Mouse (Mus musculus) kidney, embryonic 16.5 days (tissue): ENCODE measurements around the gene Plcb1. TPM values are rescaled to one million over a fixed set of nuclear protein-coding genes. Genes with fewer than 3 reads are reported as not detected.

Experiments
- ATAC-seq: fragments of 200-750 bp; cut with Nextera tagmentation; 2 replicates; pipeline ENCODE4 v1.8.0; 2017; ENCODE audit warnings: moderate TSS enrichment; ENCODE audit not compliant: low FRiP score, low TSS enrichment
- H3K27ac ChIP-seq: fragments of 300-500 bp; sonication (generic); 2 replicates; pipeline ENCODE4 v1.5.1; 2014; ENCODE audit warnings: low read length
- H3K27me3 ChIP-seq: fragments of 300-500 bp; sonication (generic); 2 replicates; pipeline ENCODE4 v1.6.1; 2014; ENCODE audit warnings: low read length, control low read depth, mixed read lengths; ENCODE audit not compliant: insufficient read depth
- H3K36me3 ChIP-seq: fragments of 300-500 bp; sonication (generic); 2 replicates; pipeline ENCODE4 v1.6.1; 2014; ENCODE audit warnings: low read length, control low read depth, mixed read lengths; ENCODE audit not compliant: insufficient read depth
- H3K4me1 ChIP-seq: fragments of 300-500 bp; sonication (generic); 2 replicates; pipeline ENCODE4 v1.6.1; 2014; ENCODE audit warnings: low read length, control low read depth, mixed read lengths; ENCODE audit not compliant: insufficient read depth
- H3K4me2 ChIP-seq: fragments of 300-500 bp; sonication (generic); replicated peaks from 2 replicates; pipeline ENCODE4 v1.6.1; 2014; ENCODE audit warnings: low read depth, low read length
- H3K4me3 ChIP-seq: fragments of 300-500 bp; sonication (generic); 2 replicates; pipeline ENCODE4 v1.5.1; 2014; ENCODE audit warnings: mild to moderate bottlenecking, low read length
- H3K9ac ChIP-seq: fragments of 300-500 bp; sonication (generic); replicated peaks from 2 replicates; pipeline ENCODE4 v1.6.1; 2014; ENCODE audit warnings: low read length
- H3K9me3 ChIP-seq: fragments of 300-500 bp; sonication (generic); 2 replicates; pipeline ENCODE4 v1.6.1; 2016; ENCODE audit warnings: low read length, control low read depth
- WGBS: fragments of 180-500 bp; shearing (Covaris S2); extraction: QIAGEN DNeasy Blood & Tissue Kit; methylation state at CpG from one replicate; pipeline ENCODE4 v1.1.7; 2014; 5-methylcytosine and 5-hydroxymethylcytosine counted together
- polyA plus RNA-seq: library from polyadenylated mRNA; unstranded; fragments of >200 nt; fragmentation: Nextera tagmentation; extraction: Ambion mirVana; gene quantifications from 2 replicates; pipeline ENCODE4 v1.2.1, GENCODE M21; 2015

Gene Plcb1
- polyA plus RNA-seq, 1 experiment from 2014 or later = 20.3 TPM

DNA sequence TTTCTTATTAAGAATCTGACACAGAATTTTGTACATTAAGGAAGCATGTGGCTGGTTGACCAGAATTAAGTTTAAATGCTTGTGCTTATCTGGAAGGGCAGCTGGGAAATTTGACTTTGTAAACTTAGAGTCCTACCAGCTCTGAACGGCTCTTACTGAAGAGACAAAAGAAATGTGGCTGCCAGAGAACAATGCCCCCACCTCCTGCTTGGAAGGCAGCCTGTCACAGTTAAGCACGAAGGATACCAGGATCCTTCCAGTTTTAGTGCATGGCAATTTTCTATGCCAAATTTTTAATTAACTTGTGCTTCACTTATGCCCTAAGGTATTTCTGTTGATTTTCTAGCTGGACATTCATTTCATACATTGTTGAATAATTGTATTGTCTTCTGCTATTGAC lies 157.1 kb downstream of the Plcb1 start:
- Histone ChIP-seq H3K9me3 (no peaks in the 10 kb centered on the region), H3K27me3 (no peaks in the 10 kb centered on the region), H3K4me1 (peaks cover 17% of the 10 kb centered on the region), H3K27ac (no peak overlapping the region), H3K4me2 (no peak overlapping the region), H3K4me3 (no peak overlapping the region), H3K36me3 (no peaks in the 10 kb centered on the region), H3K9ac (no peak overlapping the region)
- no peak for ATAC-seq
- 46% methylated on average over 2 of the region's 2 CpGs for WGBS

DNA sequence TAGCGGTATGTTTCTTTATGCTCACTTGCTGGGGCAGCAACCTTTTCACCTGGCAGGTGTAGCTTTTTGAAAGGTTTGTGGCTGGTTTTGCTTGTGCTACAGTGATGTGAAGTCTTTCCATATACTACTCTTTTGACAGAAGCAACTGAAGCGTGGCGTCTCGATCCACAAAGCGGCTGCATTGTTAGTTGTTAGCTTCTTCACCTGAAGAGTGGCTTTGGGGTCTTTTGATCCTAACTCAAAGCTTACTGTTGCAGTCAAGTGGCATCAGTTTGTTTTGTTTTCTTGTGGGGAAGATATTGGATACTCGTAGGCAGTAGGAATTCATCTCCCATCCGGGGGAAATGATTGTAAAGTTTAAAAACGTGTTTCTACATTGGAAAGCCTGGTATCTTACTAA lies 160.5 kb downstream of the Plcb1 start:
- Histone ChIP-seq H3K4me1 (peaks cover 16% of the 10 kb centered on the region), H3K4me3 (no peak overlapping the region), H3K9me3 (no peaks in the 10 kb centered on the region), H3K4me2 (no peak overlapping the region), H3K27ac (no peak overlapping the region), H3K9ac (no peak overlapping the region), H3K36me3 (no peaks in the 10 kb centered on the region), H3K27me3 (no peaks in the 10 kb centered on the region)
- no peak for ATAC-seq
- WGBS = 55% methylated on average over 8 of the region's 8 CpGs

DNA sequence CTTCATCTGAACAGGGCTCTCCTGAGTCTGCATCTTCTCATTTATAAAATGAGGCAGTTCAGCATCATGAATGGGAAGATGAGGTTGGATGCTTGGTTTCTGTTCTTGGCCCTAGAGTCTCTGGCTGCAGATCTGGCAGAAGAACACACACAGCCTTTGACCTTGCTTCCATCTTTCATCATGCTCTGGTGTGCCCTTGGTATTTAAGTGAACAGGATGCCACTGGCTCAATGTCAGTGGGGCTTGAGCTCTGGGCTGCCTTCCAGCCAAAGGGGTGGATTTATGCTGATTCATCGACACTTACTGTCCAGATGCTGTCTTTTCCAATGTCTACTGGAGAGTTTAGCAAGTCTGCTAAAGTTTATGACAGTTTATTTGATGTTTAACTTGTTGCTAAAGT lies 161.0 kb downstream of the Plcb1 start:
- H3K4me2 ChIP-seq = no peak overlapping the region
- 41% methylated on average over 1 of the region's 1 CpGs for WGBS
- no peaks in the 10 kb centered on the region for H3K9me3 ChIP-seq
- H3K9ac ChIP-seq = no peak overlapping the region
- peaks cover 13% of the 10 kb centered on the region for H3K4me1 ChIP-seq
- no peaks in the 10 kb centered on the region for H3K36me3 ChIP-seq
- no peak overlapping the region for H3K4me3 ChIP-seq
- peak; percentile 78; the same call in 1 of the 2 replicates for ATAC-seq
- H3K27me3 ChIP-seq = no peaks in the 10 kb centered on the region
- H3K27ac ChIP-seq = no peak overlapping the region

DNA sequence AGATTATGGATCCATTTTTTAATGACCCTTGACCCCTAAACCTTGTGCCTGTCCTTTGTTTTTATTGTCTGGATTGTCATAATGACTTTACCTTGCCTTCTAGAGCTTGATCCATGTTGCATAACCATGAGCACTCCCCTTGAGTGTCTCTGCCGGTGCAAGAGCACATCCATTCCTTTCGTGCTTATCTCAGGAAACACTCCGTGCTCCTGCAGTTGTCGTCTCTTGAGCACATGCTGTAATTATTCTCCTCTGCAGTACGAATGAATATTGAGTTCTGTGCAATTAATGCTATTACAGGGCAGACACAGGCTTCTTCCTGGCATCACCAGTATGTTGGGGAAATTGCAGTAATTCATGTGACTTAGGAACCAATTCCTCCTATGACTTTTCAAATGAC lies 166.2 kb downstream of the Plcb1 start:
- Histone ChIP-seq H3K36me3 (no peaks in the 10 kb centered on the region), H3K4me3 (no peak overlapping the region), H3K4me2 (no peak overlapping the region), H3K9ac (no peak overlapping the region), H3K9me3 (no peaks in the 10 kb centered on the region), H3K4me1 (peaks cover under 1% of the 10 kb centered on the region; the same call in 1 of the 2 replicates), H3K27me3 (no peaks in the 10 kb centered on the region), H3K27ac (no peak overlapping the region)
- no peak for ATAC-seq
- 74% methylated on average over 5 of the region's 5 CpGs for WGBS

DNA sequence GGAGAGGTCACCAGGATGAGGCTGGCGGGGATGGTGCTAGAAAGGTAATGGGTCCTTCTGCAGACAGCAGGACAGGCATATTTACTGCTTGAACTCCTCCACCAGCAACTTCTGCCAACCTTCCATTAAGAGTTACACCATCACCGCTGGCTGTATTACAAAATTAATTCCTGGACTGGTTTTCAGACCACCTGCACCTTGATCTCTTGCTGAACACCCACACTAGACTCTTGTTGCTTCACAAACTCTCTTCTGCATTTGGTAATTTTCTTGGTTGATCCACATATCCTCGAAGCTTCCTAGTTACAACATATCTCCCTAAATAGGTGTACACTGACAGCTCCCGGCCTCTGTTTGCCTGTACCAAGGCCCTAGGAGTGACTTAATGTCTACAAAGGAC lies 170.6 kb downstream of the Plcb1 start:
- WGBS = 83% methylated on average over 4 of the region's 4 CpGs
- no peak for ATAC-seq
- no peak overlapping the region for H3K4me2 ChIP-seq

DNA sequence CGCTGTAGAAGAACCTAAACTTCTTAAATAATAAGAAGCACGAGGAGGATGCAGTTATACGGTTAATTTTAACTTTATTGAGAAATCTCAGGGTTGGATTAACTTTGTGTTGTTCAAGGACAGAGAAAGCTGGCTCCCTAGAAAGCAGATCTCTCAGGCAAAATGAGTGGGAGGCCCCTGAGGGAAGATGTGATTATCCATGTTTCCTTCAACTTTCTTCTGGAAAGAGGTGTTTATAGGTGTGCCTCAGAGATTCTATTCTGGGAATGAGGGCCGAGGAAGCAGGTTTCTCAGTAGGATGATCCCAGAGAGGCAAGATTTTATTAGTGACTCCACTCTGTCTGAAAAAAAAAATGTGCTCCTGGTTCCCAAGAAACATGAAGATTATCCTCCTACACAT lies 180.3 kb downstream of the Plcb1 start:
- Histone ChIP-seq H3K9me3 (no peaks in the 10 kb centered on the region), H3K27ac (no peak overlapping the region), H3K27me3 (no peaks in the 10 kb centered on the region), H3K4me1 (peaks cover 9% of the 10 kb centered on the region; the same call in 1 of the 2 replicates), H3K9ac (no peak overlapping the region), H3K4me2 (no peak overlapping the region), H3K36me3 (no peaks in the 10 kb centered on the region), H3K4me3 (no peak overlapping the region)
- 81% methylated on average over 4 of the region's 4 CpGs for WGBS
- ATAC-seq = no peak

More for the DNA sequence above, 170.6 kb downstream of the Plcb1 start:
- Histone ChIP-seq H3K27ac (no peak overlapping the region), H3K9ac (no peak overlapping the region), H3K9me3 (no peaks in the 10 kb centered on the region), H3K4me1 (no peaks in the 10 kb centered on the region), H3K27me3 (no peaks in the 10 kb centered on the region), H3K4me3 (no peak overlapping the region), H3K36me3 (no peaks in the 10 kb centered on the region)

DNA sequence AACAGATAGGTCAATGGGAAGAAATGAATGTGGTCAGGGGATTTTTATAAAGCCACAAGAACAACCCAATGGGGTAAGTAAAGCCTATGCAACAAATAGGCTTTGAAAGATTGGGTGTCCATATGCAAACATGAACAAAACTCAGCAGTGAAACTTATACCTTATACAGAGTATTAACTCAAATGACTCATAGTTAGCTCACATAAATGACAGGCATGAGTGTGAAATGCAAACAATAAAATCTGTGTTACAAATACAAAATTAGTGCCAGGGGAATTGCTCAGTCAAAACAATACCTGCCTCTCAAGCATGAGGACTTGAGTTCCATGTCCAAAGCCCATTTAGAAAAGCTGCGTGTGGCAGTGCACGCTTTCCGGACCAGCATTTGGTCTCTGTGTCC lies 182.5 kb downstream of the Plcb1 start:
- Histone ChIP-seq H3K4me3 (no peak overlapping the region), H3K4me2 (no peak overlapping the region), H3K4me1 (no peaks in the 10 kb centered on the region), H3K27ac (no peak overlapping the region), H3K27me3 (no peaks in the 10 kb centered on the region), H3K9me3 (no peaks in the 10 kb centered on the region), H3K9ac (no peak overlapping the region), H3K36me3 (no peaks in the 10 kb centered on the region)
- 95% methylated on average over 3 of the region's 3 CpGs for WGBS
- ATAC-seq = no peak

DNA sequence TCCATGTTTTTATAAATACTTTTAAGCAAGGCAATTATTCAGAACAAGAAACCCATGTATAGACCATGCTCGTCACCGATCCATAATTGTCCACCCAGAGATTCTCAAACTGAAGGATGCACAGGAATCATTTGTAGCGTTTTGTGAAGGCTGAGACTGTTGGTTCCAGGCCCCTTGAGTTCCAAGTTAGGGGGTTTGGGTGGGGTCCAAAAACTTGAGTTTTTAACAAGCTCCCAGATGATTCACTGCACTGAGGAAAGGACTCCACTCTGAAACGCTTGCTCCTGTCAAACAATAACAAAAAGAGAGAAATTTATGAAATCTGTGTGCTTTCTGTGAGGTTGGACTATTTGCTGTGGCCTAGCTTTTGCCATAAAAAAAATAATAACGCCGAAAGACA lies 186.5 kb downstream of the Plcb1 start:
- Histone ChIP-seq H3K27ac (no peak overlapping the region), H3K4me1 (no peaks in the 10 kb centered on the region), H3K4me2 (no peak overlapping the region), H3K9me3 (no peaks in the 10 kb centered on the region), H3K9ac (no peak overlapping the region), H3K4me3 (no peak overlapping the region), H3K36me3 (no peaks in the 10 kb centered on the region), H3K27me3 (no peaks in the 10 kb centered on the region)
- 77% methylated on average over 6 of the region's 6 CpGs for WGBS
- ATAC-seq = no peak

DNA sequence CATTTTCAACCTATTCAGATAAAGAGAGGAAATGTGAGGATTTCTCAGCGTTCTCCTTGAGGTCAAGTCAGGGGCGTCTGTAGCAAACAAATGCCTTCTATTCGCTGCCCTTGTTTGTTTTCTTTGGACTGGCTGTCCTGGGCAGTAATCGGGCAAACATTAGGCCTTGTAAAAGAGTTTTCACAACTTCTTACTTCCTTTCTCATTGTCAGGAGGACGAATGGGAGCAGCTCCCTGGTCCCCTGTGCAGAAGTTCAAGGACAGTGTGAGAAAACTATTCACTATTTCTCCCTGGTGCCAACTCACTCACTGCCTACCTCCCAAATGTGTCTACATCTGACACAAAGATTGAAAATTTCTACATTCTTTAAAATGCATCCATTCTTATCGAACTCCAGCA lies 188.8 kb downstream of the Plcb1 start:
- no peaks in the 10 kb centered on the region for H3K9me3 ChIP-seq
- H3K27me3 ChIP-seq = no peaks in the 10 kb centered on the region
- H3K4me3 ChIP-seq = no peak overlapping the region
- ATAC-seq = no peak
- no peaks in the 10 kb centered on the region for H3K36me3 ChIP-seq
- no peaks in the 10 kb centered on the region for H3K4me1 ChIP-seq
- no peak overlapping the region for H3K9ac ChIP-seq
- H3K4me2 ChIP-seq = no peak overlapping the region
- WGBS = 31% methylated on average over 6 of the region's 6 CpGs
- H3K27ac ChIP-seq = no peak overlapping the region

DNA sequence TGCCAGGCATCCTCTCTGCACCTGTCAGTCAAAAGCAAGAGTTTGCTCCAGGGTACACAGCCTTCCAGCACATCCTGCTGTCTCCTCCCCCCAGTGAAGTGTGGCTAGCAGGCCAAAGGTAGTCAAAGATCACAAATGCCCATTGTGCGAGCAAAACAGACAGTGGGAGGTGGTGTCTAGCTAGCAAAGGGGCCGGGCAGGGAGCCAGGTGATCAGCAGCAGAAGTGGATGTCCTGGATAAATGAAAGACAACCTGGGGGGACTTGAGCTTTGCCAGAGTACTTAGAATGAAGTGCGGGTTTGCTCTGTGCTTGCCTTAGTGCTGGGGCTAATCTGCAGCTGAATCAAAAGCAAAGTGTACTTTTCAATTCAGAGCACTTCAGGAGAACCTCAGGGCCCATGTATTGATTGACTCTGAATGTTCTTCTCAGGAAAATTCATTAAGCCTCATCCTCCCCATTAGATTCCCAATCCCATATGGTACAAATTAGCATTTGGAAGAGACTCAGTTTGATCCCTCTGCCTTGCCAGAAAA lies 191.0 kb downstream of the Plcb1 start:
- Histone ChIP-seq H3K4me3 (no peak overlapping the region), H3K4me1 (no peaks in the 10 kb centered on the region), H3K27ac (no peak overlapping the region), H3K9ac (no peak overlapping the region), H3K9me3 (no peaks in the 10 kb centered on the region), H3K27me3 (no peaks in the 10 kb centered on the region), H3K4me2 (no peak overlapping the region), H3K36me3 (no peaks in the 10 kb centered on the region)
- 65% methylated on average over 3 of the region's 3 CpGs for WGBS
- peak; percentile 51; the same call in 1 of the 2 replicates for ATAC-seq
